Mouse (Mus musculus): ENCODE measurements around the gene Ppil1. TPM values are rescaled to one million over a fixed set of nuclear protein-coding genes. Genes with fewer than 3 reads are reported as not detected.
"Not testable (repeated sequence)": the region's sequence is repeated elsewhere in the genome, so short reads cannot be mapped to it uniquely, and the experiment has no call there.

Gene Ppil1
- polyA plus RNA-seq, 1 experiment from 2014 or later = 101 TPM

- Histone ChIP-seq H3K4me1 (replicated peaks; ENCODE audit: control insufficient read depth, insufficient read depth, low read length) (peaks cover 14% of the 10 kb centered on the region), H3K4me2 (replicated peaks) (no peak overlapping the region), H3K36me3 (replicated peaks; ENCODE audit: control insufficient read depth, insufficient read depth) (peaks cover 49% of the 10 kb centered on the region), H3K9ac (no peak overlapping the region), H3K9me3 (ENCODE audit: control insufficient read depth, low read length) (no peaks in the 10 kb centered on the region), H3K4me3 (replicated peaks; ENCODE audit: low read length) (no peak overlapping the region), H3K27ac (no peak overlapping the region), H3K27me3 (ENCODE audit: control insufficient read depth, insufficient read depth, low read length) (no peaks in the 10 kb centered on the region)
- ATAC-seq (ENCODE audit: low FRiP score) (no peak), DNase-seq (ENCODE audit: low spot score) (peak; percentile 84)
- WGBS = 5% methylated on average over 3 of the region's 3 CpGs
Measured at GRCm38 (mm10) chr17:29259489-29259888, 4.5 kb downstream of the Ppil1 start.

DNA sequence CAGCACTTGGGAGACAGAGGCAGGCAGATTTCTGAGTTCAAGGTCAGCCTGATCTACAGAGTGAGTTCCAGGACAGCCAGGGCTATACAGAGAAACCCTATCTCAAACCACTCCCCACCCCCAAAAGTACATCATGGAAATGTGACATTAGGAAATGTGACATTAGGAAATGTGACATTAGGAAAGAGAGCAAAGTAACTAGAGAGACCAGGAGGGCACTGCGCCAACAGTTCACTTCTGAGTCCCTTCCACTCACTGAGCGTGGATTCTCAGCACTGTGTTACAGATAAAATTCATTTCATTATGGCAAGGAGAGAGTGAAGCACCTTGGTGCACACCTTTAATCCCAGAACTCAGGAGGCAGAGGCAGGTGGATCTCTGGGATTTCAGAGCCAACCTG is 5.1 kb downstream of the Ppil1 start:
- Histone ChIP-seq H3K4me3 (replicated peaks; ENCODE audit: low read length) (no peak overlapping the region), H3K9ac (no peak overlapping the region), H3K9me3 (ENCODE audit: control insufficient read depth, low read length) (no peaks in the 10 kb centered on the region), H3K4me2 (replicated peaks) (no peak overlapping the region), H3K36me3 (replicated peaks; ENCODE audit: control insufficient read depth, insufficient read depth) (peaks cover 50% of the 10 kb centered on the region), H3K27me3 (ENCODE audit: control insufficient read depth, insufficient read depth, low read length) (no peaks in the 10 kb centered on the region), H3K4me1 (replicated peaks; ENCODE audit: control insufficient read depth, insufficient read depth, low read length) (peaks cover 14% of the 10 kb centered on the region), H3K27ac (no peak overlapping the region)
- DNase-seq (ENCODE audit: low spot score) = no peak
- no peak for ATAC-seq (ENCODE audit: low FRiP score)
- WGBS = 93% methylated on average over 2 of the region's 2 CpGs

DNA sequence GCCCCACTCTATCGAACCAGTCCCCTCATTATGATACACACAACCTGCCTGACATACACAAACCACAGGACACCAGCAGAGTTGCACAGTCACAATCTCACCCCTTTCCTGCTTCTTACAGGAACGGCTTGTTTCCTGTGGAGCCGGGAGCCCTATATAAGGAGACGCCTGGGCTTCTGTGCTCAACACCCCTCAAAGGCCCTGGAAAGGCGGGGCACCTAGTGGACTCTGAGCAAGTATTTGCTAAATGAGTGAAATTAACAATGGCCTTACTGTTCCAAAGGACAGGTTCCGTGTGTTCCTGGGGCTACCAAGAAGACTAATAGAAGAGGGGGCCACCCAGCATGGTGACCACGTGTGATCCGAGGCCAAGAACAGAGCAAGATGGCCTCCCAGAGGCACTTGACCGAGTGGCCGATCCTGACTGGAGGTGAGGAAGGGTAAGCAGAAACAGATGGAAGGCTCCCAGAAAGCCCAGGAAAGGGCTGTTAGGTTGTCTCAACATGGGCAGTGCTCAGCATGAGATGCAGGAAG is 5.9 kb downstream of the Ppil1 start:
- peak overlapping the region; percentile 32; the same call in 1 of the 2 replicates for H3K27ac ChIP-seq
- ATAC-seq (ENCODE audit: low FRiP score) = no peak
- no peaks in the 10 kb centered on the region for H3K27me3 ChIP-seq (ENCODE audit: control insufficient read depth, insufficient read depth, low read length)
- DNase-seq (ENCODE audit: low spot score) = no peak
- peaks cover 53% of the 10 kb centered on the region for H3K36me3 ChIP-seq (replicated peaks; ENCODE audit: control insufficient read depth, insufficient read depth)
- no peak overlapping the region for H3K4me3 ChIP-seq (replicated peaks; ENCODE audit: low read length)
- peaks cover 12% of the 10 kb centered on the region for H3K4me1 ChIP-seq (replicated peaks; ENCODE audit: control insufficient read depth, insufficient read depth, low read length)
- no peaks in the 10 kb centered on the region for H3K9me3 ChIP-seq (ENCODE audit: control insufficient read depth, low read length)
- no peak overlapping the region for H3K4me2 ChIP-seq (replicated peaks)
- no peak overlapping the region for H3K9ac ChIP-seq
- WGBS = 87% methylated on average over 10 of the region's 10 CpGs

DNA sequence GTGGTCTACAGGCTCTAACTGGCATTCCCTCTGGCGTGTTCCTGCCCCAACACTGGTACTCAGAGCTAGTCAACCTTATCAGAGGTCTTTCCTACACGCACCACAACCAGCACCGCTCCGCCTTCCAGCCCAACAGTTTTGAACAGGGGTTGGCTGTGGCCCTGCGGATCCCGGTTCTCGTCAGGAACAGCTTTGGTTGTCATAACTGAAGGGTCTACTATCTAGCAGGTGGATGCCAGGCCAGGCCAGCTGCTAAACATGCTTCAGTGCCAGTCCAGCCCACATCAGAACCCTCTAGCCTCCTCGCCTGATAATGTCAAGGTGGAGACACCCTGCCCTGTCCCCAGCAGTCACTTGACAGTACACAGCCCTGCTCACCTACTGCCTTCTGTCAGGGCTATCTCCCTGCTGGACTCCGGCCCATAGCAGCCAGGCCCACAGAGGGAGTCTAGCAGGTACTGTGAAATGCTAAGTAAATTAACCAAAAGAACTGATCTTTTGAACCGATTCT is 6.9 kb downstream of the Ppil1 start:
- DNase-seq (ENCODE audit: low spot score) = no peak
- H3K4me3 ChIP-seq (replicated peaks; ENCODE audit: low read length) = no peak overlapping the region
- H3K9me3 ChIP-seq (ENCODE audit: control insufficient read depth, low read length) = no peaks in the 10 kb centered on the region
- H3K9ac ChIP-seq = no peak overlapping the region
- no peak overlapping the region for H3K27ac ChIP-seq
- 95% methylated on average over 10 of the region's 10 CpGs for WGBS
- no peak for ATAC-seq (ENCODE audit: low FRiP score)
- H3K4me2 ChIP-seq (replicated peaks) = no peak overlapping the region
- H3K4me1 ChIP-seq (replicated peaks; ENCODE audit: control insufficient read depth, insufficient read depth, low read length) = peaks cover 2% of the 10 kb centered on the region; the same call in 1 of the 2 replicates
- peaks cover 53% of the 10 kb centered on the region for H3K36me3 ChIP-seq (replicated peaks; ENCODE audit: control insufficient read depth, insufficient read depth)
- no peaks in the 10 kb centered on the region for H3K27me3 ChIP-seq (ENCODE audit: control insufficient read depth, insufficient read depth, low read length)

DNA sequence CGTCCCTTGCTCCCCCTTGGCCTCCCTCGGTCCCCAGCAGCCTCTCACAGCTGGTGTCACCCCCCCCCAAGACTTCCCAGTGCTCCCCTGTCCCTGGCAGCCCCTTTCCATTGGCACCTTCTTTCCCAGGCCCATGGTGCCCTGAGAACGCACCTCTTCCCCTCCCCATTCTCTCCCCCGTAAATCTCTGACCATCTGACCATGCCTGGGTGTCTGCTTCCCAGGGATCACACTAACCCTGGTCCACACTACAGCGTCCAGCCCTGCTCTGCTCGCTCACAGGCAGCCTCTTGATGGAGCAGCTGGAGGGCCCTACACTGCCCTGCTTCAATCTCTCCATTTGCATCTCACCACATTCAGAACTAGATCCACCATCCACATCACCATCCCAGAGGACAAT is 7.5 kb downstream of the Ppil1 start:
- no peaks in the 10 kb centered on the region for H3K9me3 ChIP-seq (ENCODE audit: control insufficient read depth, low read length)
- no peak overlapping the region for H3K27ac ChIP-seq
- no peak for ATAC-seq (ENCODE audit: low FRiP score)
- no peaks in the 10 kb centered on the region for H3K27me3 ChIP-seq (ENCODE audit: control insufficient read depth, insufficient read depth, low read length)
- peaks cover 4% of the 10 kb centered on the region; the same call in 1 of the 2 replicates for H3K4me1 ChIP-seq (replicated peaks; ENCODE audit: control insufficient read depth, insufficient read depth, low read length)
- no peak for DNase-seq (ENCODE audit: low spot score)
- no peak overlapping the region for H3K4me2 ChIP-seq (replicated peaks)
- H3K4me3 ChIP-seq (replicated peaks; ENCODE audit: low read length) = no peak overlapping the region
- peaks cover 58% of the 10 kb centered on the region for H3K36me3 ChIP-seq (replicated peaks; ENCODE audit: control insufficient read depth, insufficient read depth)
- 85% methylated on average over 6 of the region's 6 CpGs for WGBS
- no peak overlapping the region for H3K9ac ChIP-seq

DNA sequence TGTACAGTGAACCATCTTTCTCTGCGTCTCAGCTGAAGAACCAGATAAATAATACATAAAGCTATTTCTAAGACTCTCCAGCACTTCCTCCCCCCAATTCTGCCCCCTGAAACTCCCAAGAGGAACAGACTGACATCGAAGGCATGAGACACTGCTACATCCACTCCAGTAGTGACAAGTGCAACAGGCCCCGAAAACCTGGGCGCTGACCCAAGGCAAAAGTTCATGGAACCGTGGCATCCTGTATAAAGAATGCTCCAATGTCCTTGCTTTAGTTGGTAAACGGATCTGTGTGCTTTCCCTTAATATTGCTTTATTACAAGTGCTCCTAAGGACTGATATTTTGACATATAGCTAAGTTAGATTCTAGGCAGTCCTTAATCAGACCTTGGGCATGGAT is 9.2 kb downstream of the Ppil1 start:
- H3K9me3 ChIP-seq (ENCODE audit: control insufficient read depth, low read length); ATAC-seq (ENCODE audit: low FRiP score); H3K27me3 ChIP-seq (ENCODE audit: control insufficient read depth, insufficient read depth, low read length); H3K4me1 ChIP-seq (replicated peaks; ENCODE audit: control insufficient read depth, insufficient read depth, low read length); H3K4me2 ChIP-seq (replicated peaks); H3K27ac ChIP-seq; H3K9ac ChIP-seq; H3K4me3 ChIP-seq (replicated peaks; ENCODE audit: low read length); DNase-seq (ENCODE audit: low spot score): not testable (repeated sequence)
- peaks cover 63% of the 10 kb centered on the region for H3K36me3 ChIP-seq (replicated peaks; ENCODE audit: control insufficient read depth, insufficient read depth)
- WGBS = 89% methylated on average over 6 of the region's 6 CpGs

DNA sequence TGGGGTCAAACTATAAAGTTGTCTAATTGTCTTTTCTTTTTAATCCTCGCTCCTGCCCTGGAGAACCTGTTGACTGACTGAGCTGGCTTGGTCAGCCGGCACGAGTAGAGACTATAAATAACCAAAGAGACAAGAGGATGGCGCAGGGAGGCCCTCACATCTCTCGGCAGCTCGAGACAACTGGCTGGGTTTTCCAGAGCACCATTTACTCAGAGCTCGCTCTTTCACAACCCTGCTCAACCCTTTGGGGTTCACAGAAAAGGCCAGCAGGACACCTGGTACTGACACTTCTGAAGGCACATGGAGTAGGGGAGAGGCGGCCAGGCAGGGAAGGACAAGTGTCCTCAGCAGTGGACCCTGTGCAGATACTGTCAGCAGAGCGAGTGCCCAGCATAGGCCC is 10.3 kb downstream of the Ppil1 start:
- Histone ChIP-seq H3K9me3 (ENCODE audit: control insufficient read depth, low read length) (no peaks in the 10 kb centered on the region), H3K4me1 (replicated peaks; ENCODE audit: control insufficient read depth, insufficient read depth, low read length) (peaks cover 4% of the 10 kb centered on the region; the same call in 1 of the 2 replicates), H3K9ac (no peak overlapping the region), H3K36me3 (replicated peaks; ENCODE audit: control insufficient read depth, insufficient read depth) (peaks cover 68% of the 10 kb centered on the region), H3K4me2 (replicated peaks) (no peak overlapping the region), H3K4me3 (replicated peaks; ENCODE audit: low read length) (no peak overlapping the region), H3K27me3 (ENCODE audit: control insufficient read depth, insufficient read depth, low read length) (no peaks in the 10 kb centered on the region), H3K27ac (no peak overlapping the region)
- ATAC-seq (ENCODE audit: low FRiP score) (no peak), DNase-seq (ENCODE audit: low spot score) (no peak)
- 89% methylated on average over 9 of the region's 9 CpGs for WGBS

- Histone ChIP-seq H3K27me3 (ENCODE audit: control insufficient read depth, insufficient read depth, low read length) (no peaks in the 10 kb centered on the region), H3K4me3 (replicated peaks; ENCODE audit: low read length) (no peak overlapping the region), H3K9ac (no peak overlapping the region), H3K9me3 (ENCODE audit: control insufficient read depth, low read length) (no peaks in the 10 kb centered on the region), H3K4me1 (replicated peaks; ENCODE audit: control insufficient read depth, insufficient read depth, low read length) (peaks cover 4% of the 10 kb centered on the region; the same call in 1 of the 2 replicates), H3K27ac (no peak overlapping the region), H3K36me3 (replicated peaks; ENCODE audit: control insufficient read depth, insufficient read depth) (peaks cover 64% of the 10 kb centered on the region), H3K4me2 (replicated peaks) (no peak overlapping the region)
- 90% methylated on average over 2 of the region's 2 CpGs for WGBS
- DNase-seq (ENCODE audit: low spot score) (no peak), ATAC-seq (ENCODE audit: low FRiP score) (no peak)
Measured at GRCm38 (mm10) chr17:29253236-29253635, 10.8 kb downstream of the Ppil1 start.

DNA sequence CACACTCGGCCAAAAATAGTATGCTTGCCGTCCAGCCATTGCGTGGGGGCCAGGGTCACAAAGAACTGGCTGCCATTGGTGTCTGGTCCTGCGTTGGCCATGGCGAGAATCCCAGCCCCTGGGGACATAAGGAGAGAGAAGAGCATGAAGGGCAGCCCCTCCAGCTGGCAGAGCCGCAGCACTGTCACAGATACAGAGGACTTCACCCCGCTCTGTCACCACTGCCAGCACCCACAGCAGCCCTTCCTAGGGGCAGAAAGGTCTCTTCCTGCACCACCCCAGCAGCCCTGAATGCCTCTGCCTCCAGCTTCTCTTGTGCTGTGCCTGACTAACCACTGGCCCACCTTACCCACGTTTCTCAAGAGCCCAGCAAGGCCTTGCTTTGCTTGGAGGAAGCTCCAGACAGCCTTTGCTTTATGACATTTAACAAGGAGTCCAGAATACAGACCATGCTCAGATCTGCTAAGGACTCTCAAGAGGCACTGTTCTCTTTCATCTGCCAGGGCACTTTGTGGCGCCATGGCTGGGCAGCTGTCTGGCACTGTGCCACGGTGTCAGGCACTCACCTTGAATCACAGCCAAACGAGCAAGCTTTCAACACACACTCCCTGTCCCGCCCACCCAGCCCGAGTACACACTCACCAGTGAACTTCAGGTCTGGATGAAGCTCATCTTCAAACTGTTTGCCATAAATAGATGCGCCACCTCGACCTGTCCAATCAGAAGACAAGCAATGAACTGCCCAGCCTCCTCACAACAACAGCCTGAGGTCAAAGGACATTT is 12.2 kb downstream of the Ppil1 start:
- no peaks in the 10 kb centered on the region for H3K27me3 ChIP-seq (ENCODE audit: control insufficient read depth, insufficient read depth, low read length)
- WGBS = 76% methylated on average over 15 of the region's 15 CpGs
- DNase-seq (ENCODE audit: low spot score) (no peak), ATAC-seq (ENCODE audit: low FRiP score) (no peak)
- no peak overlapping the region; the same call in none of the 2 replicates for H3K27ac ChIP-seq
- no peaks in the 10 kb centered on the region for H3K9me3 ChIP-seq (ENCODE audit: control insufficient read depth, low read length)
- peaks cover 4% of the 10 kb centered on the region; the same call in 1 of the 2 replicates for H3K4me1 ChIP-seq (replicated peaks; ENCODE audit: control insufficient read depth, insufficient read depth, low read length)
- H3K9ac ChIP-seq = no peak overlapping the region
- H3K4me2 ChIP-seq (replicated peaks) = no peak overlapping the region
- no peak overlapping the region for H3K4me3 ChIP-seq (replicated peaks; ENCODE audit: low read length)
- peaks cover 52% of the 10 kb centered on the region for H3K36me3 ChIP-seq (replicated peaks; ENCODE audit: control insufficient read depth, insufficient read depth)
